In the genomic region with DNA sequence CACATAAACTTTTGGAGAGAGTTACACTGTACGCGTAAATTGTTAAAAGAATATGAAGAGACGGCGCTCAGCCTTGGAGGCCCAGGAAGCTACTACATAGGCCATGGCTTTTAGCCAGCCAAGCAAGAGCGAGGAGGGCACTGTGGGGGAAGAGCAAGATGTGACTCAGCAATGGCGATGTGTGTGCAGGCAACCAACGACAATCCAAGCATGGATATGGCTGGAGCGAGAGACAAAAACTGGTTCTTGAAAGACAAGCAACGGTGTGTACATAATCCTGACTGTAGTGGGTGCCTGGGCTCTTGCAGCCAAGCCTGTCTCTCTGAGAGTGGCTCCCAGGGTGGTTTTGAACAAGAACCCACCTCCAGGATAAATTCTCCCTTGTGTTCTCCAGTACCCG, we compare ENCODE assay signal across 14 mouse cellular contexts. TPM values are rescaled to one million over a fixed set of nuclear protein-coding genes. Genes with fewer than 3 reads are reported as not detected.
"Had no signal": no experiment of that assay in that cellular context is flagged by ENCODE, and none has a peak within 500 bp of the region (broad histone marks: within the 10 kb centered on the region; RNA-seq: fewer than 3 reads in every experiment).

No protein-coding gene starts in this region.

- ATAC-seq: liver, embryonic 12.5 days; midbrain, embryonic 15.5 days had no signal

- DNase-seq: kidney, postnatal 25 days; layer of hippocampus, postnatal 36 days; lung, embryonic 14.5 days; lung, postnatal 10 days; lung, postnatal 4 days; right cerebral cortex, postnatal 14 days; thymus, postnatal 36 days had no signal

- H3K4me3 ChIP-seq: limb, embryonic 15.5 days; liver, embryonic 12.5 days; midbrain, embryonic 15.5 days; neural tube, embryonic 13.5 days; stomach, embryonic 15.5 days had no signal

- H3K9me3 ChIP-seq: limb, embryonic 15.5 days; liver, embryonic 12.5 days; midbrain, embryonic 15.5 days; neural tube, embryonic 13.5 days; stomach, embryonic 15.5 days had no signal

- H3K27me3 ChIP-seq: limb, embryonic 15.5 days; liver, embryonic 12.5 days; midbrain, embryonic 15.5 days; neural tube, embryonic 13.5 days; stomach, embryonic 15.5 days had no signal

- H3K4me1 ChIP-seq: limb, embryonic 15.5 days; liver, embryonic 12.5 days; midbrain, embryonic 15.5 days; stomach, embryonic 15.5 days had no signal

- H3K36me3 ChIP-seq: limb, embryonic 15.5 days; liver, embryonic 12.5 days; midbrain, embryonic 15.5 days; neural tube, embryonic 13.5 days; stomach, embryonic 15.5 days had no signal

RNA-seq across cellular contexts. Expression of a gene that starts 8.7 kb away (rescaled TPM):
- total RNA-seq: layer of hippocampus, postnatal 36 days; left cerebral cortex, adult 8-10 months; left cerebral cortex, postnatal 25 days had no signal
- polyA plus RNA-seq: neural tube, embryonic 13.5 days had no signal
